Mouse (Mus musculus) layer of hippocampus, postnatal 14 days (tissue): ENCODE data around the gene Ccdc146. TPM values are rescaled to one million over a fixed set of nuclear protein-coding genes. Genes with fewer than 3 reads are reported as not detected.

ENCODE experiments used
- DNase-seq, 2 experiments: peaks; one replicate each; pipeline ENCODE4 v3.0.0; 2021 to 2022; ENCODE audit warnings: low spot score in 2 of 2, mixed read lengths in 1 of 2
- long read RNA-seq, 2 experiments: library from polyadenylated mRNA; stranded (forward); transcript quantifications; one replicate each; pipeline ENCODE4 v2.0.0; 2021
- total RNA-seq, 2 experiments: library from RNA; stranded (reverse); gene quantifications; 2 replicates each; pipeline ENCODE4 v1.2.3; 2021

Ccdc146 gene
- total RNA-seq = 1 to 10 TPM; 1.1 to 1.2 TPM
- long read RNA-seq, experiment 1 = 0 reads
- long read RNA-seq, experiment 2, partial matches to known transcripts = 0 of 1 reads
- long read RNA-seq, experiment 2, other reads (novel, unspliced or antisense) = 0 of 1 reads

GRCm38 (mm10) chr5:21424614-21425602, at the start of gene Ccdc146, which contains the start of gene Fam185a:
Gene Ccdc146, minus strand, starts transcription at chr5:21424677.
Gene Fam185a, plus strand, starts transcription at chr5:21424958.
- DNase-seq = peak; percentile 84 to 97

GRCm38 (mm10) chr5:21468100-21468499, 43.6 kb upstream of the Ccdc146 start:
- no peak for DNase-seq

GRCm38 (mm10) chr5:21467387-21467786, 42.9 kb upstream of the Ccdc146 start:
- DNase-seq = no peak

- peak in 1 of 2 experiments; percentile 28 for DNase-seq
These were observed 16.5 kb upstream of the Ccdc146 start for GRCm38 (mm10) chr5:21440833-21441530.

- no peak for DNase-seq
These were observed 15.1 kb upstream of the Ccdc146 start for GRCm38 (mm10) chr5:21439446-21440110.

- DNase-seq = no peak
These were observed 14.0 kb upstream of the Ccdc146 start for GRCm38 (mm10) chr5:21438428-21438827.

- DNase-seq = no peak
These were observed 12.0 kb upstream of the Ccdc146 start for GRCm38 (mm10) chr5:21436471-21436975.

- peak in 1 of 2 experiments; percentile 41 for DNase-seq
These were observed 9.9 kb upstream of the Ccdc146 start for GRCm38 (mm10) chr5:21434148-21434929.

GRCm38 (mm10) chr5:21426666-21427065, 2.2 kb upstream of the Ccdc146 start:
- no peak for DNase-seq

- DNase-seq = peak in 1 of 2 experiments; percentile 43
These were observed 3.9 kb downstream of the Ccdc146 start for GRCm38 (mm10) chr5:21420609-21421008.

GRCm38 (mm10) chr5:21418613-21419012, 5.9 kb downstream of the Ccdc146 start:
- DNase-seq = no peak

GRCm38 (mm10) chr5:21414116-21414820, 10.2 kb downstream of the Ccdc146 start:
- no peak for DNase-seq

- DNase-seq = no peak
These were observed 11.2 kb downstream of the Ccdc146 start for GRCm38 (mm10) chr5:21413322-21413721.

GRCm38 (mm10) chr5:21412056-21412455, 12.4 kb downstream of the Ccdc146 start:
- DNase-seq = no peak

GRCm38 (mm10) chr5:21411261-21411666, 13.2 kb downstream of the Ccdc146 start:
- no peak for DNase-seq

GRCm38 (mm10) chr5:21395205-21395840, 29.2 kb downstream of the Ccdc146 start:
- no peak for DNase-seq

GRCm38 (mm10) chr5:21394562-21394961, 29.9 kb downstream of the Ccdc146 start:
- DNase-seq = no peak

GRCm38 (mm10) chr5:21391616-21392384, 32.7 kb downstream of the Ccdc146 start:
- DNase-seq = no peak
